Mouse (Mus musculus) bone marrow, adult 2 months (tissue): Measurements from ENCODE around the gene Tbxas1.

Source experiments
- CTCF ChIP-seq: fragments of 200-500 bp; IDR thresholded peaks from 2 replicates; pipeline ENCODE4 v1.5.1; 2011; ENCODE audit warnings: low read length, control low read depth; ENCODE audit not compliant: control insufficient read depth, insufficient read depth
- POLR2A ChIP-seq: fragments of 200-500 bp; IDR thresholded peaks from 2 replicates; pipeline ENCODE4 v1.6.1; 2011; ENCODE audit warnings: low read depth, mild to moderate bottlenecking, control low read depth, low read length, borderline replicate concordance; ENCODE audit not compliant: control insufficient read depth

- no peak for TF ChIP-seq POLR2A
- no peak for TF ChIP-seq CTCF
Observed at GRCm38 (mm10) chr6:38877674-38878073, 2.5 kb downstream of the Tbxas1 start.
